Mouse (Mus musculus): ENCODE measurements around the gene Aicda. TPM values are rescaled to one million over a fixed set of nuclear protein-coding genes. Genes with fewer than 3 reads are reported as not detected.
A peak's percentile ranks its signal among the peaks of the same experiment; 100 is the strongest.
"Not testable (repeated sequence)": the region's sequence is repeated elsewhere in the genome, so short reads cannot be mapped to it uniquely, and the experiment has no call there.

Gene Aicda
- not detected in 2 replicates for total RNA-seq (2017)

GRCm38 (mm10) chr6:122553606-122554005 lies at the start of gene Aicda:
Gene Aicda, plus strand, starts transcription at chr6:122553801.
- no peak for ATAC-seq (replicated peaks; ENCODE audit: low read depth, poor library complexity, severe bottlenecking)

- ATAC-seq (replicated peaks; ENCODE audit: low read depth, poor library complexity, severe bottlenecking) = no peak
These were observed 48.6 kb upstream of the Aicda start for GRCm38 (mm10) chr6:122505041-122505440.

- ATAC-seq (replicated peaks; ENCODE audit: low read depth, poor library complexity, severe bottlenecking) = no peak
These were observed 48.1 kb upstream of the Aicda start, which contains the start of gene Mfap5 for GRCm38 (mm10) chr6:122505545-122505944. Gene Mfap5, plus strand, starts transcription at chr6:122505845.

- no peak for ATAC-seq (replicated peaks; ENCODE audit: low read depth, poor library complexity, severe bottlenecking)
These were observed 45.1 kb upstream of the Aicda start for GRCm38 (mm10) chr6:122508494-122508893.

DNA sequence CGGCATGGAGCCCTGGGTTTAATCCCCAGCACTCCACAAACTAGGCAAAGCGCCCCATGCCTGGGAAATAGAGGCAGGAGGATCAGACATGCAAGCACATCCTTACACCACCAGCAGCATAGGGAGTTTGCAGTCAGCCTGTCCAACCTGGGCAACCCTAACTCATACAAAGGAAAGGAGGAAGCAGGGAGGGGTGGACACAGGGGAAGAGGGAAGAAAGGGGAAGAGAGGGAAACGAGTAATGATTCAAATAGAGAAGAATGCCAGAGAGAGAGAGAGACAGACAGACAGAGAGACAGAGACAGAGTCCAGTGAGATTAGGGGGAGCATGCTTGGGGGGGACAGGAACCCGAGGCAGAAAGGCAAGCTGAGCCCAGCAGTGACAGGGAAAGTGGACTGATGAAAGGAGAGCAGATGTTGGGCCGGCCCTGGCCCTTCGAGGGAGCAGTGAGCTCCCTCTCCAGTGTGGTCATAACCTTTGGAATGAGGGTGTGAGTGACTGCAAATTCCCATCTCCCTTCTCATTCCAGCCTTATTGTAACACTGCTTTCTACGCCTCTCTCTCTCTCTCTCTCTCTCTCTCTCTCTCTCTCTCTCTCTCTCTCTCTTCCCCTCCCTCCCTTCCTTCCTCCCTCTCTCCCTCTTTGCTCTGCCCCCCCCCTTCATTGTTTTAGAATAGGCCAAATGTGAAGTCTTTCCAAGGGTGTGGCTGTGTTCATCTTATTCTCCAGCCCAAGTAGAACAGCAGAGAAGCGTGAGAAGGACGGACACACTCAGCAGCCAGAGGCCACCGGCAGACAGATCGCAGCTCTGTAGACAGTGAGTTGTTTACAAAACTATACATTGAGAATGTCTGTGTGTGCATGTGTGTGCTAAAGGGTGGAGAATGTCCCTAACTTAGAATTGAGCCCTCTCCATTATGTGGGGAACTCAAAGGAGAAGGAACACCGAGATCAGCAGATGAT lies 40.4 kb upstream of the Aicda start:
- 0 out of 2 replicates have a peak, but pooled peaks have one; percentile 25 for ATAC-seq (replicated peaks; ENCODE audit: low read depth, poor library complexity, severe bottlenecking)

- no peak for ATAC-seq (replicated peaks; ENCODE audit: low read depth, poor library complexity, severe bottlenecking)
These were observed 39.3 kb upstream of the Aicda start for GRCm38 (mm10) chr6:122514312-122514711.

GRCm38 (mm10) chr6:122515762-122516161 lies 37.8 kb upstream of the Aicda start:
- not testable (repeated sequence) for ATAC-seq (replicated peaks; ENCODE audit: low read depth, poor library complexity, severe bottlenecking)

- no peak for ATAC-seq (replicated peaks; ENCODE audit: low read depth, poor library complexity, severe bottlenecking)
These were observed 35.9 kb upstream of the Aicda start for GRCm38 (mm10) chr6:122517668-122518067.

- 0 out of 2 replicates have a peak, but pooled peaks have one; percentile 32 for ATAC-seq (replicated peaks; ENCODE audit: low read depth, poor library complexity, severe bottlenecking)
These were observed 34.2 kb upstream of the Aicda start for GRCm38 (mm10) chr6:122519384-122519783.

- ATAC-seq (replicated peaks; ENCODE audit: low read depth, poor library complexity, severe bottlenecking) = no peak
These were observed 31.0 kb upstream of the Aicda start for GRCm38 (mm10) chr6:122522595-122522994.

GRCm38 (mm10) chr6:122523289-122523688 lies 30.3 kb upstream of the Aicda start:
- ATAC-seq (replicated peaks; ENCODE audit: low read depth, poor library complexity, severe bottlenecking) = no peak

- ATAC-seq (replicated peaks; ENCODE audit: low read depth, poor library complexity, severe bottlenecking) = peak; percentile 67
These were observed 26.0 kb upstream of the Aicda start for GRCm38 (mm10) chr6:122527596-122527995.

GRCm38 (mm10) chr6:122528136-122528535 lies 25.5 kb upstream of the Aicda start:
- no peak for ATAC-seq (replicated peaks; ENCODE audit: low read depth, poor library complexity, severe bottlenecking)

- ATAC-seq (replicated peaks; ENCODE audit: low read depth, poor library complexity, severe bottlenecking) = no peak
These were observed 22.0 kb upstream of the Aicda start for GRCm38 (mm10) chr6:122531466-122532174.

DNA sequence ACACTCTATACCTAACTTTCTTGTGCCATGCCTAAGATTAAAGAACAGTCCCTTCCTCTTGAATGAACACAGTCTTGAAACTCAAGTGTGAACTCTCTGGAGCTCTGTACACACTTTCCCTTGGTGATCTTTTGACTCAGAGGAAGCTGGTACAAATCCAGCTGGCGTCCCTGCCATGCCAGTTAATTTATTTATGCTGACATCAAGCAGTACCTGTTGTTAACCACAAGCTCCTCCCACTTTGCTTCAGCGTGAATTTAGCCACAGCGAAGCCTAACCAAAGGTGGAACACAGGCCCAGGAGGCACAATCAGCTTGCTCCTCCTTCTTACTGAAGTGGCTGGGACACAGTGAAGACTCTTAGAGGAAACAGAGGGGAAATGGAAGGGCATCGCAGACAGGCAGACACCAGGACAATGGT lies 20.7 kb upstream of the Aicda start:
- peak; percentile 79 for ATAC-seq (replicated peaks; ENCODE audit: low read depth, poor library complexity, severe bottlenecking)

DNA sequence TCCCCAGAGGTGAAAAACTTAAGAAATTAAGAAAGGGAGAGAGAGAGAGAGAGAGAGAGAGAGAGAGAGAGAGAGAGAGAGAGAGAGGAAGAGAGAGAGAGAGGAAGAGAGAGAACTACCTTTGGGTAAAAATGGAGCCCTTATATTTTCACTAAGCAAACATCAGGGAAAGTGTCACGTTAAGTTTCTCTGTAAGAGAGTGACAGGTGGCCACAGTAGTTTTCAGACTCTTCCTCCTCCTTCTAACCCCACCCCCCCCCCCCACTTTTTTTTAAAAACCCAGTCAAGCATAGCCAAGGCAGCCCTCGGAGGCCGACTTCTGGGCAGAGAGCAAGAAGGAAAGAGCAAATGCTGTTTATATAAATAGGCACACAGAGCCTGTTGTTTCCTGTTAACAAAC lies 19.6 kb upstream of the Aicda start:
- no peak for ATAC-seq (replicated peaks; ENCODE audit: low read depth, poor library complexity, severe bottlenecking)

DNA sequence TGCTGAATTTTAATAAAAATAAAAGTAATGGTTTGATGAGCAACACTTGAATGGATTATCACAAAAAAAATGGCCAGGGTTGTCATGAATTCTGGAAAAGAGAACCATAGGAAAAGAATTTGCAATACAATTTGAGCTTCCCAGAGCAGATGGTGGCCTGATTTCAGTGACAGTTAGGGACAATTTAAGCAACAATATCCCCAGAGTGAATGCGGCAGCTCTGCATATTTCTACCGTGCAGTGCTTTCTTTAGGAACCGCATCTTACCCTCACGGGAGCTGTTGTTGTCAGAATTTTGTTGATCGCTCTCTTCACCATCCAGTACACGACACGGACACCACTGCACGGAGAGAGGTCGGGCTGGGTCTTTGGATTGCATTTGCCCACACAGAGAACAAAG lies 14.0 kb upstream of the Aicda start:
- no peak for ATAC-seq (replicated peaks; ENCODE audit: low read depth, poor library complexity, severe bottlenecking)

- ATAC-seq (replicated peaks; ENCODE audit: low read depth, poor library complexity, severe bottlenecking) = not testable (repeated sequence)
These were observed 11.1 kb upstream of the Aicda start for GRCm38 (mm10) chr6:122542459-122542858.

GRCm38 (mm10) chr6:122543574-122543973 lies 10.0 kb upstream of the Aicda start:
- ATAC-seq (replicated peaks; ENCODE audit: low read depth, poor library complexity, severe bottlenecking) = no peak

- no peak for ATAC-seq (replicated peaks; ENCODE audit: low read depth, poor library complexity, severe bottlenecking)
These were observed 8.9 kb upstream of the Aicda start for GRCm38 (mm10) chr6:122544672-122545071.

Measured in common myeloid progenitor, adult 5-6 weeks (primary cell).